Mouse (Mus musculus) c-Kit-positive CD71-negative TER-119-negative erythroid progenitor cells, embryonic 14.5 days (primary cell): ENCODE measurements around the gene Kcnj15.

Experiments
- DNase-seq: peaks from one replicate; pipeline ENCODE4 v3.0.0-alpha.2; 2013; ENCODE audit warnings: low read depth

The Kcnj15 gene

DNA sequence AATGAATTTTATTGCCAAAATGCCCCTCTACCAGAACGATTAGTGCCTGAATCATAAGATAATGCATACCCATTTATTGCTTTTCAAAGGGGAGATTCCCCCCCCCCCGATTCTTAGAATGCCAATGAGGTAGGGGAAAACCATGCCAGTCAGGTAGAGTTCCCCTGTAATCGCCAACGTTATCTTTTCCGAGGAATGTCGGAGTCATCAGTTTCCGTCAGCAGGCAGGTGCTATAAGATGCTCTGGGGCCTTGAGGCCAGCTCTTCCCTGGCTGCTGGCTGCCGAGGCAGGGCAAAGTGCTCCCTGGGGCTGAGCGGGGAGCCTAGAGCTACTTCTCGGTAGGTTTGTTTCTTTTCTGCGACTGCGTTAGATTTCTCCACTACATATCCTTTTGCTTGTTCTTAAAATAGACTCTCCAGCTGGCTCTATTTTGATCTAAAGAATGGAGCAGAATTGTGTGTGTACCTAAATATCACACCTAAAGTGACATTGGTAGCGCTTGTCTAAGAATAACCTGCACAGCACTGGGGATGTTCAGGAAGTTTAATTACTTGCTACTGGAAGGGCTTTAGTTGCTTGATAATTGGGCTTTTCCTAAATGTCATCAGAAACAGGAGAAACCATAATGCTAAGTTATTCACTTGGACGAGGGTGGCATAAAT is 35.6 kb downstream of the Kcnj15 start:
- no peak for DNase-seq

- DNase-seq: no peak
Measured at GRCm38 (mm10) chr16:95297651-95298050, 40.3 kb downstream of the Kcnj15 start.

DNA sequence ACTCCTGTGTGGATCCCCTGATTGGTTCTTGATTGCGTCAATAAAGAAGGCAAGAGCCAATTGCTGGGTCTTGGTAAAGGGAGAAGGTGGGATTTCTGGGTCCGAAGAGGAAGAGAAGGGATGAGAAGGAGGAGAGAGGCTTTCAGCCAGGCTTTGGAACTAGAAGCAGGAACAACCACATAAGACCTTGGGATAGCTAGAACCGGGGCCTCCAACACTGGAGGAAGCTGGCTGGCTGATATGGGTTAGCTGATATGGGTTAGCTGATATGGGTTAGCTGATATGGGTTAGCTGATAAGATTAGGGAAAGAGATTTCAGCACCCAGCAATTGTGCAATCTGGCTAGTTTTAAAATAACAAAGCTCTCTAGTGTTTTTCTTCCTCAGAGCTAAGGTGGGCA is 44.3 kb downstream of the Kcnj15 start:
- DNase-seq: no peak

DNA sequence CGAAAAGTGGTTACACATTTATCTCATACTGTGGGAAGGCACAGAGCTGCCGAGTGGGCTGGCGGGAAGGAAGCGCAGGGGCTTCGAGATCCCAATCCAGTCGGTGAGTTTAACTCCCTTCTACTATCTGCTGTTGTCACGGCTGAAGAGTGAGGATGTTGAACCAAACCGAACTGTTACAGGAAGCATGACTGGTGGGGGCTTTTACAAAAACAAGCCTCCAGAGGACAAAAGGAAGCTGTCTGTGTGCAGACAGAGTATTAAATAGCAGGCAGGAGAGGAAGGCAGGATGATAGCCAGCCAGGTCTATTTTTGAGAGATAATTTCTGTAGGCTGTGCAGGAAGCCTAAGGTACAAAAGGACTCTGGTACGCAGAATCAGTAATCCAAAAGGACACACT is 46.3 kb downstream of the Kcnj15 start:
- DNase-seq: no peak

GRCm38 (mm10) chr16:95307823-95308360 is 50.5 kb downstream of the Kcnj15 start:
- DNase-seq: no peak

DNA sequence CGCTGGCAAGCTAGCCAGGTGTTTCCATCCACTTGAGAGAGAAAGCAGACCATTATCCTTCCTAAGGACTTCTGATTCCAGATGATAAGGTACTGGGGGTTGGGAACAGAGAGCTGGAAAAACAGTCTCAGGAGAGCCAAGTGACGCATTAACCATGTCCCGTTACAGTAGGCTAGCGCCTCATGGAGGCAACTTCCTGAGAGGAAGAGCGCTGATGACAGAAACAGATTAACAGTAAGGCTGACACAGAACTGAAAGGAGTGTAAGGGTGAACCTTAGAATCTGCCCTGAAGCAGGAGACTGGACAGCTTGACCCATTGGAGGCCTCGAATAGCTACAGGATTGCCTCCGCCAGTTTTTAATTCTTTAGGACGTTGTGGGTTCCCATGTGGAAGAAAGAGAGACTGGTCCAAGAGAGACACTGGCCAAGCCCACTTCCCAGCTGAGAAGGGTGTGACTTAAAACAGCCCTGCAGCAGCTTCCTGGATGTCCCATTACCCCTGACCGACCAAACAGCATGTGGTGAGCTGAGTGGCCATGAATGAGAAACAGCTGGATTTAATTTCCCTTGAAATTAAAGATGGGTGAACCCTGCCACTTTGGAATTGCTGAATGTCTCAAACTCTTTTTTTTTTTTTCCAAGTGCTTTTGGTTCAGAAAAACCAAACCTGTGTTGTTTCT is 64.7 kb downstream of the Kcnj15 start:
- DNase-seq: no peak

DNA sequence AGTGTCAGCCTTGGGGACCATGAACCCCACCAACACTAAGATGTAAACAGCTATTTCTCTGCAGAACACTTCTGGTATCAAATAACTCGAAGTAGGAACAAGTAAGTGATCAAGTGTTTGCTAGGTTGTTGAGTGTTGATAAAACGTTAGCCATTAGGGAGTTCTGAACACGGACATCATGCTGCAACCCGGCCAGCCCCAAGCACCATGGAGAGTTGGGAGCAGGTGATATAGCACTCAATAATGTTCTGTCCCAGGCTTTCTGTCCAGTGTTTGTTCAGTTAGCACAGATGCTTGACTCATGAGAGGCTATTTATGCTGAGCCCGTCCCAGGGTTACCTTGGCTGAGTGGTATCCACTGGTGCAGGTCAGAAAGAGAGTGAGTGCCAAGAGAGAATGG is 74.8 kb downstream of the Kcnj15 start:
- no peak for DNase-seq

GRCm38 (mm10) chr16:95340885-95341791 is 83.8 kb downstream of the Kcnj15 start:
- DNase-seq: peak; percentile 73

DNA sequence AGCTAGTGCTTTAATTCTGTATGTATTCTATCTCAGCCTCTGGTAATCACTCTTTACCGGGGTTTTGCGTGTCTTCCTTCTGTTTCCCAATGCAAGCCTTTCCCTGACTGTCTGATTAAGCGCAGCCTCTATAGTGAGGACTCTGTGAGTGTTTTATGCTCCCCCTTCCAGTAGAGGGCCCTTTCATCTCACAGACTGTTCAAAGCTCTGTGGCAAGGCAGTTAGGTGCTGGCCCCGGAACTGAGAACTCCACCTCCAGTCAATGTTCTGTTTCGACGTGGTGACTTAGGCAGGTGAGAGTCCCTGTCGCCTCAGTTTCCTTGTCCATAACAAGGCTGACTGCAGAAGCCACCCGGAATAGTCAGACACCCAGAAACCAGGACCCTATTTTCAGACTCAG is 84.7 kb downstream of the Kcnj15 start:
- no peak for DNase-seq

DNA sequence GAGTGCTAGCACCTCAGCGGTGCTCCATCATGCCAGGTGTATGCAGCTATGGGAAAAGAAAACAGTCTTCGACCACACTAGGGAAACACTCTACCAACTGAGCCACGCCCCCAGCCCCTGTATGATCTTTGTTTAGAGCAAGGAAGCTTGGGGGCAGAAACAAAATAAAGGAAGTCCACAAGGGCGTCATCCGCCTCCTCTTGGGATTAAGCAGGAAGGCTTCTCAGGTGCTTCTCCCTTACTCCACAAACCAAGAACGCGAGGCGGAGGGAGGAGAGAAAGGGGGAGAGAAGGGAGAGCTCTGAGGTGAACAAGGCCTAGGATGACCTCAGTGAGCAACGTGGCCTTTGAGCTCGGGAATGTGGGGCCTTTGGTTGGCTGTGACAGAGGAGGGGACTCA is 87.6 kb downstream of the Kcnj15 start:
- no peak for DNase-seq

GRCm38 (mm10) chr16:95345882-95346281 is 88.5 kb downstream of the Kcnj15 start:
- peak; percentile 53 for DNase-seq

DNA sequence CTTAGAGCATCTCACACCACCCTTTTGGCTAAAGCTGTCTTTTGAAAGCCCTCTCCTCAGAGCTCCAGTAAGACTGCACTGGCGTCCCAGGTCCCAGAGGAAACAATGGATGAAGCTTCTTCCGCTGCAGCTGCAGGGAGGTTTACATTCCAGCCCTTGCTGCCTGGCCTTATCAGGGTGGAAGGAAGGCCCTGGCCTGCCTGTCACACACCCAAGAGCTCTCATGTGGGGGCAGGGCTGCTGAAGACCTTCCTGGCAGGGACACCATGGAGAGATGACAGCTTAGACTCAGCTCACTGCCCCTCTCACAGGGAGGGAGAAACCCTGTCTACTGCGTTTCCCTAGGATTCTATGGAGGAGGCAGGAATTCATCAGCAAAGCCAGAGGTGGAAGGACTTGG is 89.8 kb downstream of the Kcnj15 start:
- no peak for DNase-seq

GRCm38 (mm10) chr16:95348555-95348954 is 91.2 kb downstream of the Kcnj15 start:
- DNase-seq: no peak

GRCm38 (mm10) chr16:95349344-95349743 is 92.0 kb downstream of the Kcnj15 start:
- DNase-seq: no peak

DNA sequence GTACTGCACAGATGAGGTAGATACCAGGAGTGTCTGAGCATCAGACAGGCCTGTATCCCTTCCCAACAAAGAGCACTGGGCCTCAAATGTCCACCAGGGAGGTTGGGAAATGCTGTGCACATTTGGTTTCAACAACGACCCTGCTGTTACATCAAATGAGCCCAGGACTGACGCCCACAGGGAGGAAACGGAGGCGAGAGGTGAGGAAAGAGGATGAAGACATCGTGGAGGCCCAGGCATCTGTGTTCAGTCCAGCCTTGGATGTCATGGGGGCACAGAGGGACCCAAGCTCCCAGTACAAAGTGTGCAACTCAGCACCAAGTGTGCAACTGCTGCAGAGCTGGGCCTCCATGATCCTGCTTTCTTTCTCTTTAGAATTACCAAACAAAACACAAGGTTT is 92.4 kb downstream of the Kcnj15 start:
- no peak for DNase-seq
